Mouse (Mus musculus) midbrain, embryonic 14.5 days (tissue): ENCODE measurements around the gene Tcp11x2. TPM values are rescaled to one million over a fixed set of nuclear protein-coding genes. Genes with fewer than 3 reads are reported as not detected.

Experiments used
- ATAC-seq: fragments of 200-750 bp; cut with Nextera tagmentation; 2 replicates; pipeline ENCODE4 v1.8.0; 2017; ENCODE audit warnings: moderate number of reproducible peaks, moderate library complexity; ENCODE audit not compliant: low FRiP score, low TSS enrichment
- DNase-seq: peaks from one replicate; pipeline ENCODE4 v3.0.0-alpha.2; 2015
- H3K27ac ChIP-seq: fragments of 300-500 bp; sonication (generic); replicated peaks from 2 replicates; pipeline ENCODE4 v1.5.1; 2014; ENCODE audit warnings: mild to moderate bottlenecking, low read depth, low read length, moderate library complexity
- H3K27me3 ChIP-seq: fragments of 300-500 bp; sonication (generic); 2 replicates; pipeline ENCODE4 v1.6.1; 2014; ENCODE audit warnings: low read length, control low read depth, mixed read lengths; ENCODE audit not compliant: control insufficient read depth, insufficient read depth
- H3K36me3 ChIP-seq: fragments of 300-500 bp; sonication (generic); 2 replicates; pipeline ENCODE4 v1.6.1; 2014; ENCODE audit warnings: low read length, control low read depth; ENCODE audit not compliant: control insufficient read depth, insufficient read depth
- H3K4me1 ChIP-seq: fragments of 300-500 bp; sonication (generic); 2 replicates; pipeline ENCODE4 v1.6.1; 2014; ENCODE audit warnings: mild to moderate bottlenecking, antibody characterized with exemption, low read length, control low read depth; ENCODE audit not compliant: control insufficient read depth, insufficient read depth
- H3K4me2 ChIP-seq: fragments of 300-500 bp; sonication (generic); 2 replicates; pipeline ENCODE4 v1.6.1; 2014; ENCODE audit warnings: mild to moderate bottlenecking, low read length, moderate library complexity
- H3K4me3 ChIP-seq: fragments of 300-500 bp; sonication (generic); replicated peaks from 2 replicates; pipeline ENCODE4 v1.5.1; 2014; ENCODE audit warnings: low read depth, low read length
- H3K9ac ChIP-seq: fragments of 300-500 bp; sonication (generic); replicated peaks from 2 replicates; pipeline ENCODE4 v1.6.1; 2014; ENCODE audit warnings: mild to moderate bottlenecking, low read length, moderate library complexity
- H3K9me3 ChIP-seq: fragments of 300-500 bp; sonication (generic); 2 replicates; pipeline ENCODE4 v1.6.1; 2016; ENCODE audit warnings: low read length, control low read depth, mixed read lengths; ENCODE audit not compliant: control insufficient read depth
- WGBS: fragments of 180-500 bp; shearing (Covaris S2); extraction: QIAGEN DNeasy Blood & Tissue Kit; methylation state at CpG from one replicate; pipeline ENCODE4 v1.1.7; 2014; 5-methylcytosine and 5-hydroxymethylcytosine counted together
- polyA plus RNA-seq: library from polyadenylated mRNA; unstranded; fragments of >200 nt; fragmentation: Nextera tagmentation; extraction: Ambion mirVana; gene quantifications from 2 replicates; pipeline ENCODE4 v1.2.1, GENCODE M21; 2014

The Tcp11x2 gene
- polyA plus RNA-seq, 1 experiment from 2014 or later = not detected

GRCm38 (mm10) chrX:135687802-135688201 is 5.8 kb downstream of the Tcp11x2 start:
- Histone ChIP-seq H3K4me1 (no peaks in the 10 kb centered on the region), H3K4me2 (no peak overlapping the region), H3K9ac (no peak overlapping the region), H3K9me3 (no peaks in the 10 kb centered on the region), H3K4me3 (no peak overlapping the region), H3K27ac (no peak overlapping the region), H3K36me3 (no peaks in the 10 kb centered on the region), H3K27me3 (no peaks in the 10 kb centered on the region)
- ATAC-seq = no peak
- 81% methylated on average over 3 of the region's 3 CpGs for WGBS
- no peak for DNase-seq

GRCm38 (mm10) chrX:135681858-135682257 is 11.7 kb downstream of the Tcp11x2 start:
- DNase-seq (no peak), ATAC-seq (no peak)
- H3K36me3 ChIP-seq = no peaks in the 10 kb centered on the region
- H3K4me1 ChIP-seq = no peaks in the 10 kb centered on the region
- H3K4me2 ChIP-seq = no peak overlapping the region
- WGBS = 66% methylated on average over 2 of the region's 2 CpGs
- no peaks in the 10 kb centered on the region for H3K9me3 ChIP-seq
- H3K4me3 ChIP-seq = no peak overlapping the region
- H3K27me3 ChIP-seq = no peaks in the 10 kb centered on the region
- no peak overlapping the region for H3K27ac ChIP-seq
- H3K9ac ChIP-seq = no peak overlapping the region

GRCm38 (mm10) chrX:135652173-135652772 is 41.3 kb downstream of the Tcp11x2 start:
- WGBS = 44% methylated on average over 9 of the region's 9 CpGs

GRCm38 (mm10) chrX:135627605-135628004 is 66.0 kb downstream of the Tcp11x2 start, which contains the start of gene Prame:
TSS of gene Prame (minus strand) at chrX:135627705.
- Histone ChIP-seq H3K4me2 (no peak within 1 kb of the TSS), H3K4me3 (no peak within 1 kb of the TSS), H3K27me3 (no peaks in the 10 kb centered on the region), H3K9ac (no peak within 1 kb of the TSS), H3K9me3 (no peaks in the 10 kb centered on the region), H3K36me3 (no peaks in the 10 kb centered on the region), H3K27ac (no peak within 1 kb of the TSS), H3K4me1 (no peaks in the 10 kb centered on the region)
- no peak for DNase-seq
- 93% methylated on average over 11 of the region's 11 CpGs for WGBS
- ATAC-seq = no peak

More at GRCm38 (mm10) chrX:135652173-135652772, 41.3 kb downstream of the Tcp11x2 start:
- H3K4me1 ChIP-seq = no peaks in the 10 kb centered on the region
- H3K27me3 ChIP-seq = no peaks in the 10 kb centered on the region
- peak; percentile 69 for DNase-seq
- H3K36me3 ChIP-seq = no peaks in the 10 kb centered on the region
- H3K27ac ChIP-seq = no peak overlapping the region
- H3K4me2 ChIP-seq = no peak overlapping the region
- no peak overlapping the region for H3K9ac ChIP-seq
- no peaks in the 10 kb centered on the region for H3K9me3 ChIP-seq
- no peak for ATAC-seq
- no peak overlapping the region for H3K4me3 ChIP-seq

Other genes starting within 250 kb of the Tcp11x2 start
- not detected in 2 replicates for gene AV320801, start 199.2 kb downstream of the Tcp11x2 start, polyA plus RNA-seq
- not detected in 2 replicates for gene Nxf7, start 95.0 kb downstream of the Tcp11x2 start, polyA plus RNA-seq
- gene Prame, start 66.1 kb downstream of the Tcp11x2 start, polyA plus RNA-seq = not detected in 2 replicates
- gene Tmsb15a, start 31.5 kb upstream of the Tcp11x2 start, polyA plus RNA-seq = not detected in 2 replicates
- gene Armcx5, start 48.9 kb upstream of the Tcp11x2 start, polyA plus RNA-seq = 8.3 and 10.8 TPM in 2 replicates
- gene Gprasp1, start 48.9 kb upstream of the Tcp11x2 start, polyA plus RNA-seq = 129 and 235 TPM in 2 replicates
- gene Bhlhb9, start 103.8 kb upstream of the Tcp11x2 start, polyA plus RNA-seq = 101 and 124 TPM in 2 replicates
- gene Gprasp2, start 145.2 kb upstream of the Tcp11x2 start, polyA plus RNA-seq = 134 and 181 TPM in 2 replicates